Mouse (Mus musculus) frontal cortex, postnatal 14 days (tissue): Measurements from ENCODE around the gene Ptcd1.
"Not testable (repeated sequence)": the region's sequence is repeated elsewhere in the genome, so short reads cannot be mapped to it uniquely, and the experiment has no call there.

ENCODE experiments used
- DNase-seq, 2 experiments: peaks; one replicate each; pipeline ENCODE4 v3.0.0; 2022; ENCODE audit warnings: low spot score in 2 of 2

The Ptcd1 gene

GRCm38 (mm10) chr5:145166536-145167305 lies at the start of gene Ptcd1, which contains the start of gene Cpsf4:
TSS of gene Ptcd1 (minus strand) at chr5:145167108.
TSS of gene Cpsf4 (plus strand) at chr5:145167213.
- DNase-seq, result peak; percentile 97 to 98

- no peak for DNase-seq
Observed at GRCm38 (mm10) chr5:145214679-145215078, 47.8 kb upstream of the Ptcd1 start.

GRCm38 (mm10) chr5:145213505-145213904 lies 46.6 kb upstream of the Ptcd1 start:
- no peak for DNase-seq

- DNase-seq, result no peak
Observed at GRCm38 (mm10) chr5:145212216-145212615, 45.3 kb upstream of the Ptcd1 start.

- no peak for DNase-seq
Observed at GRCm38 (mm10) chr5:145211340-145211739, 44.4 kb upstream of the Ptcd1 start.

- not testable (repeated sequence) for DNase-seq
Observed at GRCm38 (mm10) chr5:145208391-145208790, 41.5 kb upstream of the Ptcd1 start.

GRCm38 (mm10) chr5:145207954-145208353 lies 41.0 kb upstream of the Ptcd1 start:
- no peak for DNase-seq

GRCm38 (mm10) chr5:145207385-145207784 lies 40.5 kb upstream of the Ptcd1 start:
- no peak for DNase-seq

- DNase-seq, result no peak
Observed at GRCm38 (mm10) chr5:145205041-145205440, 38.1 kb upstream of the Ptcd1 start.

GRCm38 (mm10) chr5:145203936-145204691 lies 37.2 kb upstream of the Ptcd1 start, which contains the start of gene Zkscan5:
TSS of gene Zkscan5 (plus strand) at chr5:145204562.
- peak; percentile 96 to 98 for DNase-seq

GRCm38 (mm10) chr5:145202446-145202845 lies 35.5 kb upstream of the Ptcd1 start:
- no peak for DNase-seq

GRCm38 (mm10) chr5:145201321-145201991 lies 34.5 kb upstream of the Ptcd1 start, which contains the start of gene Zkscan14:
TSS of gene Zkscan14 (minus strand) at chr5:145201868.
- peak; percentile 47 to 58 for DNase-seq

GRCm38 (mm10) chr5:145200387-145200786 lies 33.5 kb upstream of the Ptcd1 start:
- no peak for DNase-seq

- DNase-seq, result no peak
Observed at GRCm38 (mm10) chr5:145191962-145192361, 25.1 kb upstream of the Ptcd1 start, which contains the start of gene Atp5j2. TSS of gene Atp5j2 (minus strand) at chr5:145192062.

GRCm38 (mm10) chr5:145190875-145191798 lies 24.2 kb upstream of the Ptcd1 start:
- peak; percentile 79 to 87 for DNase-seq

- no peak for DNase-seq
Observed at GRCm38 (mm10) chr5:145190373-145190772, 23.5 kb upstream of the Ptcd1 start.

- DNase-seq, result no peak
Observed at GRCm38 (mm10) chr5:145189416-145189815, 22.5 kb upstream of the Ptcd1 start.

GRCm38 (mm10) chr5:145185244-145185643 lies 18.3 kb upstream of the Ptcd1 start:
- no peak for DNase-seq

- no peak for DNase-seq
Observed at GRCm38 (mm10) chr5:145178461-145178980, 11.6 kb upstream of the Ptcd1 start.

- no peak for DNase-seq
Observed at GRCm38 (mm10) chr5:145167306-145167661, 376 bp upstream of the Ptcd1 start.

GRCm38 (mm10) chr5:145165184-145165583 lies 1.7 kb downstream of the Ptcd1 start:
- no peak for DNase-seq
